Mouse (Mus musculus) forebrain, postnatal 0 days (tissue): ENCODE results near the gene Klhl11. TPM values are rescaled to one million over a fixed set of nuclear protein-coding genes. Genes with fewer than 3 reads are reported as not detected.
A peak's percentile ranks its signal among the peaks of the same experiment; 100 is the strongest.

ENCODE experiments used
- ATAC-seq: fragments of 200-750 bp; cut with Nextera tagmentation; 2 replicates; pipeline ENCODE4 v1.8.0; 2017; ENCODE audit warnings: mild to moderate bottlenecking, moderate library complexity
- DNase-seq: peaks from one replicate; pipeline ENCODE4 v3.0.0-alpha.2; 2015
- H3K27ac ChIP-seq: fragments of 300-500 bp; sonication (generic); 2 replicates; pipeline ENCODE4 v1.5.1; 2014; ENCODE audit warnings: low read depth, mild to moderate bottlenecking, antibody characterized with exemption, low read length, moderate library complexity, mixed read lengths
- H3K27me3 ChIP-seq: fragments of 300-500 bp; sonication (generic); 2 replicates; pipeline ENCODE4 v1.6.1; 2014; ENCODE audit warnings: mild to moderate bottlenecking, low read length, mixed read lengths; ENCODE audit not compliant: insufficient read depth
- H3K36me3 ChIP-seq: fragments of 300-500 bp; sonication (generic); 2 replicates; pipeline ENCODE4 v1.6.1; 2014; ENCODE audit warnings: mild to moderate bottlenecking, moderate library complexity; ENCODE audit not compliant: insufficient read depth
- H3K4me1 ChIP-seq: fragments of 300-500 bp; sonication (generic); 2 replicates; pipeline ENCODE4 v1.6.1; 2014; ENCODE audit warnings: antibody characterized with exemption; ENCODE audit not compliant: insufficient read depth
- H3K4me2 ChIP-seq: fragments of 300-500 bp; sonication (generic); 2 replicates; pipeline ENCODE4 v1.6.1; 2014; ENCODE audit warnings: low read depth, mild to moderate bottlenecking, moderate library complexity
- H3K4me3 ChIP-seq: fragments of 300-500 bp; sonication (generic); 2 replicates; pipeline ENCODE4 v1.5.1; 2014; ENCODE audit warnings: low read depth, low read length, mixed read lengths
- H3K9ac ChIP-seq: fragments of 300-500 bp; sonication (generic); 2 replicates; pipeline ENCODE4 v1.6.1; 2014; ENCODE audit warnings: mild to moderate bottlenecking
- H3K9me3 ChIP-seq: fragments of 300-500 bp; sonication (generic); 2 replicates; pipeline ENCODE4 v1.6.1; 2016; ENCODE audit warnings: low read length
- CTCF ChIP-seq: sonication (generic); IDR thresholded peaks from 2 replicates; pipeline ENCODE4 v1.5.1; 2016; ENCODE audit warnings: antibody characterized with exemption, control low read depth, low read depth
- WGBS: fragments of 180-500 bp; shearing (Covaris S2); extraction: QIAGEN DNeasy Blood & Tissue Kit; methylation state at CpG from one replicate; pipeline ENCODE4 v1.1.7; 2014; 5-methylcytosine and 5-hydroxymethylcytosine counted together
- polyA plus RNA-seq: library from polyadenylated mRNA; unstranded; fragments of >200 nt; fragmentation: Nextera tagmentation; extraction: Ambion mirVana; gene quantifications from 2 replicates; pipeline ENCODE4 v1.2.1, GENCODE M21; 2015
- total RNA-seq: library from RNA; depleted of rRNA; stranded (reverse); fragments of >200 nt; gene quantifications from 2 replicates; pipeline ENCODE4 v1.2.3, GENCODE M21; 2014

The Klhl11 gene
- total and polyA plus RNA-seq, 2 experiments from 2014 or later = 9.6 to 73.9 TPM

DNA sequence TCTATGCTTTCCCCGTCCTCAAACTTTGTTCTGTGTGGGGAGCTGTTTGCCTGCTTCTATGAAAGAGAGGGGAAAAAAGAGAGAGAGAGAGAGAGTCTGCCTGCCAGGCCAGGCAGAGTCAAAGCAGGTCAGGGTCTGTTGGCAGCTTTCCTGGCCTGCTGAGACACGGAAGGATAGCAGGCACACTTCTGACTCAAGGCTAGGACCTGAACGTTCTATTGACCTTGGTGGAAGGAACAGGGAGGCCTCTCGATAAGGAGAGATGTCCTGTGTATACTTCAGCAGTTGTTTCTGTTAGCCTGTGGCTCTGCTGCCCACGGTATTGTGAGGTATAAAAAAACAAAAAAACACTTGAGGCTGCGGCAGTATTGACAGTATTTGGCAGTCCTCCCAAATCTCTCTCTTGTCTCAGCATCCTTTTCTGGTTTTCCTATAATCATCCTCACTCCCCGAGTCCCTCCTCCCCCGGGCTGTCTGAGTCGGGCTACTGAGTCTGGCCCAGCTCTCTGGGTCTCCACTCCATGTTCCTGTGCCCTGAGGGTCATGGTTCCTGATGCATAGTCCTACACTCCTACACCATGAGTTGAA lies 43.8 kb downstream of the Klhl11 start:
- H3K9me3 ChIP-seq = no peaks in the 10 kb centered on the region
- no peak overlapping the region for H3K4me3 ChIP-seq
- H3K4me1 ChIP-seq = no peaks in the 10 kb centered on the region
- H3K4me2 ChIP-seq = no peak overlapping the region
- no peak for ATAC-seq
- H3K9ac ChIP-seq = no peak overlapping the region
- TF ChIP-seq CTCF = no peak
- no peaks in the 10 kb centered on the region for H3K27me3 ChIP-seq
- peaks cover 19% of the 10 kb centered on the region for H3K36me3 ChIP-seq
- DNase-seq = peak; percentile 35
- no peak overlapping the region for H3K27ac ChIP-seq
- 29% methylated on average over 9 of the region's 9 CpGs for WGBS

DNA sequence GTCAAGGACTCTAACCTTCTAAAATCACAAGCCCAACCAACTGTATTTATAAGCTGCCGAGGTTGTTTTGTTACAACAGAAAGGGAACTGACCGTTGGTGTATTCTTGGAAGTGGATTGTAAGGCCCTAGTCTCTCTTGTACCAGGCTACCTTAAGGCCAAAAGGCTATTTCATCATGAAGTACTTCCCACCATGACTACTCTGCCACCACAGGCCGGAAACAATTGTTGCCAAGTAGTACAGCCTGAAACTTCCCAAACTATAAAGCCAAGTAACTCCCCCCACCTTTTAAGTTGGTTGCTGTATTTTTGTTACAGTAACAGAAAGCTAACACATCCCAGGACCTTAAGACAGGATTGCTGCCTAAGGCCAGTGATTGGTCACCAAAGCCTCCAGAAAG lies 45.7 kb downstream of the Klhl11 start:
- no peak overlapping the region for H3K27ac ChIP-seq
- H3K4me3 ChIP-seq = no peak overlapping the region
- no peak for ATAC-seq
- no peaks in the 10 kb centered on the region for H3K9me3 ChIP-seq
- peaks cover 15% of the 10 kb centered on the region; the same call in 1 of the 2 replicates for H3K36me3 ChIP-seq
- WGBS = 85% methylated on average over 3 of the region's 3 CpGs
- no peak overlapping the region for H3K4me2 ChIP-seq
- no peaks in the 10 kb centered on the region for H3K27me3 ChIP-seq
- H3K4me1 ChIP-seq = no peaks in the 10 kb centered on the region
- no peak for DNase-seq
- no peak overlapping the region for H3K9ac ChIP-seq
- no peak for TF ChIP-seq CTCF

DNA sequence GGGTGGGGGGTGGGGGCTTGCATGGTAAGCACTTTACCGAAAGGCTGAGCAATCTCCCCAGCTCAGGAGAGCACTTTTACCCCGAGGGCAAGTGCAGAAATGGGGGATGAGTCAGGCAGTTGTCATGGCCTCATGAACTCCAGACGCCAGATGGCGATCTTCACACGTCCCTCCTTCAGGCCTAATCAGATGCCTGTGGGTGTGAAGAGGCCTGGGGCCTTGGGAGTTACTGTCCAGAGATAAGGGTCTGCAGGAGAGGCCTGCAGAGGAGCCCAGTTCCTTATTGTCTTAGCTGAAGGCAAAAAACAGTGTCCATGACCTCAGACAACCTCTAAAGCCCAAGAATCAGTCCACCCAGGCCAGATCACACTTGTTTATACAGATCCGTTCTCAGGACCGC lies 46.7 kb downstream of the Klhl11 start:
- Histone ChIP-seq H3K27ac (no peak overlapping the region), H3K36me3 (peaks cover 15% of the 10 kb centered on the region; the same call in 1 of the 2 replicates), H3K9ac (no peak overlapping the region), H3K4me2 (no peak overlapping the region), H3K27me3 (no peaks in the 10 kb centered on the region), H3K4me1 (no peaks in the 10 kb centered on the region), H3K4me3 (no peak overlapping the region), H3K9me3 (no peaks in the 10 kb centered on the region)
- peak; percentile 27; the same call in 1 of the 2 replicates for ATAC-seq
- DNase-seq = peak; percentile 39
- TF ChIP-seq CTCF = peak; percentile 59
- 33% methylated on average over 7 of the region's 7 CpGs for WGBS

DNA sequence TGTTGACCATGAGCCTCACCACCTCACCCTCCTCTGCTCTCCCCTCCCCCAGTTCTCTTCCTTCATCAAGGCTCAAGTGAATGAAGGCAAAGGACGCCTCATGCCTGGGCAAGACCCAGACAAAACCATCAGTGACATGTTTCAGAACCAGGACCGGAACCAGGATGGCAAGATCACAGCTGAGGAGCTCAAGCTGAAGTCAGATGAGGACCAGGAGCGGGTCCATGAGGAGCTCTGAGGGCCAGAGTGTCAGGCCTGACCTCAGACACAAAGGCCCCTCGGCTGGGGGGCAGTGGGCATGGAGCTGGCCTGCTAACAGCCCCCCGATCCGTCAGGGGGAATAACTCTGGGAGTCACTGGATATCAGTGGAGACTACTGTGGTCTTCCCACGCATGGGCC lies 48.7 kb downstream of the Klhl11 start:
- H3K27ac ChIP-seq = no peak overlapping the region
- H3K27me3 ChIP-seq = no peaks in the 10 kb centered on the region
- 0 out of 2 replicates have a peak, but pooled peaks cover 4% of the 10 kb centered on the region for H3K36me3 ChIP-seq
- TF ChIP-seq CTCF = no peak
- 94% methylated on average over 7 of the region's 7 CpGs for WGBS
- no peaks in the 10 kb centered on the region for H3K9me3 ChIP-seq
- H3K9ac ChIP-seq = no peak overlapping the region
- DNase-seq (no peak), ATAC-seq (no peak)
- no peak overlapping the region for H3K4me2 ChIP-seq
- H3K4me1 ChIP-seq = no peaks in the 10 kb centered on the region
- H3K4me3 ChIP-seq = no peak overlapping the region

DNA sequence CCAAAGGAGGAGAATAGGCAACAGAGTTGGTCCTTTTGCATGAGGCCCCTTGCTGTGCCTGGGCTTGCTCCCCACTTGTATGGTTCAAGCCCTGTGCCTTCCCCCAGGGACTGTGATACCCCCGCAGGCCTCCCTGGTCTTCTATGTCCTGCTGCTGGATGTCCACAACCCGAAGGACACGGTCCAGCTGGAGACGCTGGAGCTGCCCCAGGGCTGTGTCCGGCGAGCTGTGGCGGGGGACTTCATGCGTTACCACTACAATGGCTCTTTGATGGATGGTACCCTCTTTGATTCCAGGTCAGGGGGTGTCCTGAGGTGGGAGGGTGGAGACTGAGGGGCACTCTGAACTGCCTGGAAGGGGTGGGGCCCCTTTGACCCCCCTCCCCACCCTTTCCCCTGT lies 51.0 kb downstream of the Klhl11 start:
- no peaks in the 10 kb centered on the region for H3K36me3 ChIP-seq
- H3K9me3 ChIP-seq = no peaks in the 10 kb centered on the region
- H3K4me3 ChIP-seq = no peak overlapping the region
- no peaks in the 10 kb centered on the region for H3K4me1 ChIP-seq
- H3K27me3 ChIP-seq = no peaks in the 10 kb centered on the region
- no peak overlapping the region for H3K9ac ChIP-seq
- WGBS = 66% methylated on average over 8 of the region's 8 CpGs
- ATAC-seq (no peak), DNase-seq (no peak)
- no peak for TF ChIP-seq CTCF
- H3K27ac ChIP-seq = no peak overlapping the region
- H3K4me2 ChIP-seq = no peak overlapping the region

DNA sequence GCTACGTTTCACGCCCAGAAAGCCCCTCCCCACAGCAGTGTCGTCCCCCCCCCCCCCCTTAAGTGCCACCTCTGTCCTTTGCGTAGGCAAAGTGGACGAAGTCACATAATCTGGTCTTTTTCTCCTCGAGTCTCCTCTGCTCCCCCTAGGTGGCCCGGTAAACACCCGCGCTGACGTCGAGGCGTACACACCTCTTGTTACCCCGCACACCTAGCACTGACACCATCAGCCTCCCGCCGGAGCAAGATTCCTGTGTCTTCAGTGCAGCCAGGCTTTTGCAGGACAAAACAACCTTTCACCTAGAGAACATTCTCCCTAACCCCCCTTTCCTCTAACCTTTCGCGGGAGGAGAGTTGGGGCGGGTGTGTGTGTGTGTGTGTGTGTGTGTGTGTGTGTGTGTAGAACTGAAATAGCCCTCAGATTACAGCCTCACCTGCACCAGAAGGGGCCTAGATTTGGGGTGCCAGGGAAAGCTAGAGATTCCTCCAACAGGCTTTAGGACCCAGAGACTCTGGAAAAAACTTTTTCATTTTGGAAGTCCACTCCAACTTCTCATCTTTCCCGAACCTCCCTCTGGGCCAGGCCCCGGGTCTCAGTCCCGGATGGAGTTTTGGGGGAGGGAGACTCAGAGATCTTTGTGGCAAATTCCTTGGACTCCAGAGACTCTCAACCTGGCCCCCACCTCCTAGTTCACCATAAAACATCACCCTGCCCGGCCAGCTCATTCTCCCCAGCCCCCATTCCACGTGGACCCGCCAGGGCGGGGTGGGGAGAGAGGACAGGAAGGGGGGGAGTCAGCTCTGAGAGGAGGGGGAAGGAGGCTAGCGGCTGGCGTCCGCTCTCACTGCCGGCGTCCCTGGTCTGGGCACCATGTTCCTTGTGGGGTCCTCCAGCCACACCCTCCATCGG lies 57.4 kb downstream of the Klhl11 start, which contains the start of gene Fkbp10:
Fkbp10 (plus strand) TSS at position 784 of the 909 bp plus-strand sequence.
- H3K4me2 ChIP-seq = peak within 1 kb of the TSS; percentile 70
- H3K36me3 ChIP-seq = no peaks in the 10 kb centered on the region; the same call in 1 of the 2 replicates
- H3K27ac ChIP-seq = peak within 1 kb of the TSS; percentile 59
- H3K9ac ChIP-seq = peak within 1 kb of the TSS; percentile 71
- WGBS = under 1% methylated on average over 28 of the region's 31 CpGs
- ATAC-seq (peak; percentile 23), DNase-seq (no peak)
- TF ChIP-seq CTCF = peak; percentile 2; the same call in 1 of the 2 replicates
- H3K4me3 ChIP-seq = peak within 1 kb of the TSS; percentile 61
- peaks cover 9% of the 10 kb centered on the region for H3K4me1 ChIP-seq
- H3K9me3 ChIP-seq = no peaks in the 10 kb centered on the region
- peaks cover 11% of the 10 kb centered on the region; the same call in 1 of the 2 replicates for H3K27me3 ChIP-seq
